Mouse (Mus musculus) layer of hippocampus, postnatal 25 days (tissue): ENCODE results near the gene Abat. TPM values are rescaled to one million over a fixed set of nuclear protein-coding genes. Genes with fewer than 3 reads are reported as not detected.
A peak's percentile ranks its signal among the peaks of the same experiment; 100 is the strongest.

Experiments
- DNase-seq, 2 experiments: peaks; one replicate each; pipeline ENCODE4 v3.0.0; 2022; ENCODE audit warnings: mixed read lengths in 2 of 2, low spot score in 1 of 2; ENCODE audit errors: extremely low spot score in 1 of 2
- total RNA-seq, 2 experiments: library from RNA; stranded (reverse); gene quantifications; 2 replicates each; pipeline ENCODE4 v1.2.3; 2021

The Abat gene
- total RNA-seq: 100 to 1,000 TPM; 136 to 146 TPM

GRCm38 (mm10) chr16:8513236-8513906 is at the start of gene Abat:
Abat (plus strand) TSS chr16:8513429.
- peak; percentile 85 to 89 for DNase-seq

DNA sequence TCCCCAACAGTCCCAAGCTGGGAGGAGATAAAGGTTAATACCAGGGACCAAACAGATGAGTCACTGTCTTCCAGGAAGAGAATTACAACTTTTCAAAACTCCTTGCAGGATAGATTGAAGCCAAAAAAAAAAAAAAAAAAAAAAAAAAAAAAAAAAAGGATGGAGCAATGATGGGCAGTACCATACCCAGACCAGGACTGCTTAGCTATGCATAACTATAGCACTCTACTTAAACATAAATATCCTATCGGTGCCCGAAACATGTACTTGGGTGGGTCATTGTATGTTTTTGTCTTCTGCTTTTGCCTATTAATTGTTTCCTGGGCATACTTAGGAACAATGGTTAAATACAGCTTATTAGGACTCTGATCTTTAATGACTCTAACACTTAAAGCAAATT is 43.1 kb upstream of the Abat start:
- no peak for DNase-seq

- DNase-seq: peak; percentile 80 to 86
Measured at GRCm38 (mm10) chr16:8470603-8471481, 42.4 kb upstream of the Abat start, which contains the start of gene Mettl22. Mettl22 (plus strand) TSS chr16:8470788.

DNA sequence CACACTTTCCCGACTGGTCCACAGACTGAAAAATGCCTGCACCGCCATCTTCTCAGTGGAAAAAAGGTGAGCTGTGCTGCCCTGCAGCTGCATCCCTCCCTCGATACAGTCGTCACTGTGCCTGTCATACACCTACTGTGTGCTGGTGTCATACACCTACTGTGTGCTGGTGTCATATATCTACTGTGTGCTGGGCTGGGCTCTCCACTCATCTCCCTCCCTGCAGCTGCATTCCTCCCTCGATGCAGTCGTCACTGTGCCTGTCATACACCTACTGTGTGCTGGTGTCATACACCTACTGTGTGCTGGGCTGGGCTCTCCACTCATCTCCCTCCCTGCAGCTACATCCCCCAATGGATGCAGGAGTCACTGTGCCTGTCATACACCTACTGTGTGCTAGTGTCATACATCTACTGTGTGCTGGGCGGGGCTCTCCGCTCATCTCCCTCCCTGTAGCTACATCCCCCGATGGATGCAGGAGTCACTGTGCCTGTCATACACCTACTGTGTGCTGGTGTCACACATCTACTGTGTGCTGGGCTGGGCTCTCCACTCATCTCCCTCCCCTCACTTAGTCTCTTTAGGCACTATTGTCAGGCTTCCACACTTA is 25.7 kb upstream of the Abat start:
- DNase-seq: no peak

DNA sequence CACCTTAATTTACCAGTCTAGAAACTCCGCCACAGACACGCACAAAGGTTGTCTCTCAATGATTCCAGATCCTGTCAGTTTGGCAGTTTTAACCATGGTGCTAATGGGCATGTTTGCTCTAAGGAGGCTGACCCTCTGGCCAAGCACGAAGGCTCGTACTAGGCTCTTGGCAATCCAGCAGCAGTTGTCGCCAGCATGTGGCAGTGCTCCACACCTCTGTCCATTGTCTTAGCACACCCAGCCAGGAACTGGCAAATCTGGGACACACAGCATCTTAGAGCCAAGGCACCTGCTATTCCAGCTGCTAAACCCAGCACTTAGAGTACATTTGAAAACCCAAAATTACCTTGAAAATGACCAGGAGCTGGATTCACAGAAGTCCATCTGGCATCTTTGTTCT is 23.9 kb upstream of the Abat start:
- DNase-seq: no peak

GRCm38 (mm10) chr16:8491743-8492490 is 21.3 kb upstream of the Abat start:
- no peak for DNase-seq

DNA sequence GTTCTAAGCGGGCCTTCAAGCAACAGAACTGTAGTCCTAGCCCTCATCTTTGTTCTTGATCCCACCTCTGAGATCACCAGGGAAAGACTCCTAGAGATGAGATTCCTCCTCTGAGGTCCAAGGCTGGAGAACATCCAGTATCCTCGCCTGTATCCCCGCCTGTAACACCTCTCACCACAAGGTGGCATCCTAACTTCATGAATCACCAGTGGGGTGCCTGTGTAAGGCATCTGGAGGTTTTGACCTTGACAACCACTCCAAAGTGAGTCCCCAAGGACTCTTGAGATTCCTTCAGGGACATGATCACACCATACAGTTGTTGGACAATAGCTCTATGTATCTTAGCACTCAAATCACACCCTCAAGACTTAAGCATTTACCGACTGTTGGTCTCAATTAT is 19.0 kb upstream of the Abat start:
- peak; percentile 50 to 70 for DNase-seq

- DNase-seq: no peak
Measured at GRCm38 (mm10) chr16:8496967-8497366, 16.3 kb upstream of the Abat start.

GRCm38 (mm10) chr16:8504271-8504670 is 9.0 kb upstream of the Abat start:
- no peak for DNase-seq

- no peak for DNase-seq
Measured at GRCm38 (mm10) chr16:8509894-8510293, 3.3 kb upstream of the Abat start.

DNA sequence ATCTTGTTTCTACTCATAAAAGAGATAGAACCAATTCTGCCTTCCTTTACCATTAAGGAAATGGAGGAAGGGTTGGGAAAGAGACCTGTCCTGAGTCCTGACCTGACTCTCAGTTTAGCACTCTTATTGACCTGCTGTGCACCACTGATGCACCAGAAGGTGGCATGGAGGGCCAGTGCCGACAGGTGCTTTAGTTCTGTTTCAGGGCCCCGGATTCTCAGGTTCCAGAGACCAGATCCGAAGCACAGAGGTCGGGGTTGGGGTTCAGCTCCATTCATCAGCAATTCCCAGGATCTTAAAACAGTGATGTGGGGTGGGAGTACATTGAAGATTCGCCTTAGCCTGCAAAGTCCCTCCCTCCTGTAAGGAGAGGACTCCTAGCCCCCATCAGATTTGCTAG is 399 bp upstream of the Abat start:
- no peak for DNase-seq

DNA sequence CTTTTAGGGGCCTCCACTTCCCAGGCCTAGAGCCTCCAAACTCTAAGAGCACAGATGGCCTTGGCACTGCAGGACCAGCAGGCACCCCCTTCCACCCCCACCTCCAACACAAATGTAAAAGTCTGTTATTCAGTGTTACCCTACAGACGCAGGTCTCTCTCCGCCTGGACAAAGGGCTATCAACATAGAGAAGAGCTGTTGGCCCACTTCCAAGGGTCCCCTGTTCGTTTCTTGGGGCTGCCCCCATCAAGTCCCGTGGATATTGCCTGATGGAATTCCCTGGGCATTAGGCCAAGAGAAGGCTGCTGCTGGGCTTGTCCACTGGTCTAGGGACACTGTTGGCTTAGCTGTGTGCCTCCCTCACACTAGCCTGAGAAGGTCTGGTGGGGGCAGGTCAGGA is 951 bp downstream of the Abat start:
- DNase-seq: no peak

DNA sequence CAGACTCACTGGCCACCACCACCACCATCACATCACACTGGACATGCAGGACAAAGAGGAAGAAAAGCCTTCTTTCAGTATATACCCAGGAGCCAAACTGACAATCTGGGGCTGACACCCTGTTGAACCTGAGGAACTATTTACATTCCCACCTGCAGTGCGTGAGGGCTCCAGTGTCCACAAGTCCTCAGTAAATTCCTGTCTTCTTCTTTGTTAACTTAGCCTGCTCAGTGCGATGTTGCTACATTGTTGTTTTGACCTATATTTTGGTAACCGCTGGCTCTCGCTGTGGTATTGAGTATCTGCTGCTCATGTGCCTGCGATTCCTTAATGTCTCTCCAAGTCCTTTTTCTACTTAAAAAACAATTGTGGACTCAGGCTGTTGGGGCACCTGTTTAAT is 7.3 kb downstream of the Abat start:
- DNase-seq: no peak

DNA sequence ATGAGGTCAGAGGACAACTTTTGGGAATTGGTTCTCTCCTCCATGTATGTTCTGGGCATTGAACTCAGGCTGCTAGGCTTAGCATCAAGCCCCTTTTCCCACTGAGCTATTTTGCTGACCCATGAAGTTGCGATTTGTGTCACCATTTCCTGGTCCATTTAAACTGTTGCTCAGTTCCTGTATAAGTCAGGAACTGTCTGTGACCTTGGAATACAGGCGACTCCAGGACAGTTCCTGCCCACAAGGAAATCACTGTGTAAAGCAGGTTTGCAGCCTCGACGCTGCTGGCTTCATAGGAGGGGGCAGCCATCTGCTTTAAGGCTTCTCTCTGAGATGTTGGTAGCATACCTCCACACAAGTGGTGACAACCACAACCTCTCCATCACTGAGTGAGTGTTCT is 8.1 kb downstream of the Abat start:
- no peak for DNase-seq

GRCm38 (mm10) chr16:8523480-8524144 is 10.4 kb downstream of the Abat start:
- peak; percentile 12 to 22 for DNase-seq

GRCm38 (mm10) chr16:8524163-8524847 is 11.1 kb downstream of the Abat start:
- DNase-seq: no peak

DNA sequence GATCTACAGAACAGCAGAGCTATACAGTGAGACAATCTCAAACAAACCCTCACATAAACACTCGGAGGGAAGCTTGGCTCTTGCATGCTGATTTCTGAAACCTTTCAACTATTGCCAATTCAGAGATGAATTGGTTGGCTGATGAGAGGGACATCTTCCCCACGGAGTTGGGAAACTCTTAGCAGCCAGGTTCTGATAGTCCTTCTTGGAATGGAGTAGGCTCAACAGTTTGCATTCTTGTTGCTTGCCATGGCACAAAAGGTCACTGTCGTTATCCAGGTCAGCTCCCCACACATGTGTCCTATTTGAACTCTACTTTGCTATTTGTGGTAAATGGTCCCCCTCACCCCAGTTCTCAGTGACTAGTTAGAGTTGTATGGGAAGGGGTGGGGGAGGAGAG is 12.1 kb downstream of the Abat start:
- no peak for DNase-seq

GRCm38 (mm10) chr16:8525877-8526276 is 12.6 kb downstream of the Abat start:
- DNase-seq: no peak

GRCm38 (mm10) chr16:8529389-8529788 is 16.2 kb downstream of the Abat start:
- DNase-seq: no peak

- no peak for DNase-seq
Measured at GRCm38 (mm10) chr16:8530018-8530417, 16.8 kb downstream of the Abat start.
